Mouse (Mus musculus) layer of hippocampus, postnatal 25 days (tissue): Measurements from ENCODE around the gene Chaf1b. TPM values are rescaled to one million over a fixed set of nuclear protein-coding genes. Genes with fewer than 3 reads are reported as not detected.

ENCODE experiments used
- DNase-seq, 2 experiments: peaks; one replicate each; pipeline ENCODE4 v3.0.0; 2022; ENCODE audit warnings: mixed read lengths in 2 of 2, low spot score in 1 of 2; ENCODE audit errors: extremely low spot score in 1 of 2
- total RNA-seq, 2 experiments: library from RNA; stranded (reverse); gene quantifications; 2 replicates each; pipeline ENCODE4 v1.2.3; 2021

Gene Chaf1b
- total RNA-seq, 2 experiments from 2014 or later: 1.8 to 2.2 TPM

- no peak for DNase-seq
Observed at GRCm38 (mm10) chr16:93912158-93912557, 28.5 kb downstream of the Chaf1b start.

DNA sequence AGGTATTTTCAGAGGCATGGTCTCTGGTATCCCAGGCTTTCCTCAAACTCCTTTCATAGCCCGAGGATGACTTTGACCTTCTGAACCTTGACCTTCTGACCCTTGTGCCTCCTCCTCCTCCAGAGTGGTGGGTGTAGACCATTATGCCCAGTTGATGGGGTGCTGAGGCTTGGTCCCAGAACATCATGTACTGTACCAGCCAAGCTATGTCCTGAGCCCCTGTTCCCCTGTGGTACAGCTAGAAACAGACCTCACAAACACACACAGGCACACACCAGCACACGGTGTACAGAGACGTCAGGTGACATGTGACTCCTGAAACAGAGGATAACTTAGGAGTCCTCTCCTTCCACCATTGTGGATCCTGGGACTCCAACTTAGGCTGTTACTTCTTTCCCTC is 29.1 kb downstream of the Chaf1b start:
- no peak for DNase-seq

- no peak for DNase-seq
Observed at GRCm38 (mm10) chr16:93913881-93914576, 30.3 kb downstream of the Chaf1b start.

- peak in 1 of 2 experiments; percentile 40 for DNase-seq
Observed at GRCm38 (mm10) chr16:93915338-93915849, 31.7 kb downstream of the Chaf1b start.

DNA sequence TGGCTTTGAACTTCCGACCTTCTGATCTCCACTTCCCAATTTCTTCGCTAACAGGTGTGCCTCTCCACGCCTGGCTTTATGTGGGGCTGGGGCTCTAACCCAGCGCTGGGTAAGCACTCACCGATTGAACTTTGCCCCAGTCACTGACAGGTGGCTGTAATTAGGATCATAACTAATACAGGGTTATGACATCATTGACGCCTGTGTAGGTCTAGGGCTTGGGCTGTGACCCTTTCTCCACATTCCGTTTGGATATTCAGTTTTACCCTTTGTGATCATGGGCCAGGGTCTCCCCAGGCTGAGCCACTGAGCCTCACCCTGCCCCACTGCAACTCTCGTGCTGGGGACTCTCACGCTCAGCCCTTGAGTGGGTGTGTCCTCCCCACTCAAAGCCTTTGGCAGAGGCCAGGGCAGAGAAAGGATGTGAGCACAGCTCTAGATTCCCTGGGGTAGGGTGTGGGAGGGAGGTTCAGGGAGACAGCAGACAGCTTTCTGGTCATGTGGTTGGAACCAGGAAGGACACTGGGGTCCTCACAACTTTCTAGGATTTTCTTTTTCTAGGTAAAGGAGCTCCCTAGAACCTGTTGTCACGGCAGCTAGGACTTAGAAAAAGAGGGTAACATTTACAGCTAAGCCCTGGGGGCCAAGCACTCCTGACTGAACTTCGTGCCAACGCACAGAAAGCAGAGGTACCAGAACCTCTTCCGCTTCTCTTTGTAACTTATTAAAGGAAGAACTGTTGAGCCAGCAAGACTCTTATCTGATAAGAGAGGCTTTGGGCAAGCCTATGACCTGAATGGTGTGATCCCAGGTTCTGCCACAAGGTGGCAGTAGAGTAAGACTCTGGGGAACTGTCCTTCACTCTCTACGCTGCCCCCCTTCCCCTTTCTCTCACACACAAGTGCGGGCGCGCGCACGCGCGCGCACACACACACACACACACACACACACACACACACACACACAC is 34.3 kb downstream of the Chaf1b start:
- DNase-seq: peak; percentile 79 to 97

GRCm38 (mm10) chr16:93918679-93919060 is 35.0 kb downstream of the Chaf1b start:
- no peak for DNase-seq

GRCm38 (mm10) chr16:93919189-93919588 is 35.5 kb downstream of the Chaf1b start:
- no peak for DNase-seq

- DNase-seq: no peak
Observed at GRCm38 (mm10) chr16:93920673-93921072, 37.0 kb downstream of the Chaf1b start.

DNA sequence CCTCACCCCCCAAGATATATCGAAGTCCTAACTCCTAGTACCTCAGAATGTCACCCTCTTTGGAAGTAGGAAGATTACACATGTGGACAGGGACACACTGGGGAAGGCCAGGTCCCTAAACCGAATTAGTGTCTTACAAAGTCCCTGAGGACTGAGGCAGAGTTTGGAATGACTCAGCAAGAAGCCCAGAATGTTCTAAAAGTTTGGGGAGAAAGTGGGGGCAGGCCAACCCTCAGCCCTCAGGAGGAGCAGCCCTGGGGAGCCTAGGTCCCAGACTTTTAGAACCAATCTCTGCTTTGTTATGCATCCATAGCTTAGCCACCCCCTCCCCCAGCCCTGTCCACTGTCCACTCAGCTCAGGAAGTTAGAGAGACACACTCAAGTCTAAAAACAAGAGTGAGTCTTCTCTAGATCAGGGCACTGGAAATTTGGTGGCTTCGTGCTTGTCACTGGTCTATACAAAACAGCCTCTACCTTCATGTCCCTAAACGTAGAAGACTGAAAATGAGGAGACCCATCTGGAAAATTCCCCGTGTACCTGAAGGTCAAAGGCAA is 39.2 kb downstream of the Chaf1b start:
- DNase-seq: no peak

DNA sequence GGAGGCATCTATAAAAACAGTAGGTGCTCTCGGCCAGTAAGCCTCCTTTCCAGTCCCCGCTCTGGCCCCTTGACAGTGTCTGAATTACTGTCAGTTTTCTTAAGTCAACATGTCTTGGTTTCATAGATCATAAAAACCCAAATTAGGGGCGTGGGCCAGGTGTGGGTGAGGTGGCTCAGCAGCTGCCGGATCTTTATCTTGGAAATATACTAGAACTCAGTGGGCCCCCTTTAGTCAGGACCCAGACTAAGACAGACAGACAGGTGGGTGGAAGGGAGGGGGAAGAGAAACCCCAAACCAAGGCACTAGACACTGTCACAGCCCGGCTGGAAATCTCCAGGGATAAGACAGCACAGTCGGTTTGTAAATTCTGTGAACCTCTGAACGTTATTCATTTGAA is 40.1 kb downstream of the Chaf1b start:
- DNase-seq: no peak

DNA sequence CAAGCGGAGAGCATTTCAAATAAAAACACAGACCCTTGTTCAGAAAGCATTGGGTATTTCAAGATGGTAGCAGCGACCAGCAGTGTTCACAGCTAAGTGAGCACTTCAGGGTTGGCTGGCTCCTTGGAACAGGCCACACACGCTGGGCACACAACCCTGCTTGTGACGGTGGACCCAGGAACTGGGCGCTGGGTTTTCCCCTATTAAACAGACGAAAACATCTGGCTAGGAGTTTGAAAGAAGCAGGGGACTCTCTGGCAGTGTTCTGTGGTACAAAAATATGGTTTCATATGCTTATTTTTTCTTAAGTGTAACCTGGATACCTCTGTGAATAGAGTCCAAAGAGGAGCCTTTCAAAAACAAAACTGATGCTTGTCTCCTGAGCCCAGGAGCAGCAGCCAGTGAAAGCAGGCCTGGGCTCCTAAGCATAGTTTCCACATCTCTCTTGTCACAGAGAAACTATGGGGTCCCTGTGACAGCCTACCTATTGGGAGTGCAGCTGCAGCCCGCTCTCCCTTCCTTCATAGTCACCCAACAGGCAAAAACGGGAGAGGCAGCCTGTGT is 42.1 kb downstream of the Chaf1b start:
- no peak for DNase-seq

GRCm38 (mm10) chr16:93929370-93930032 is 45.8 kb downstream of the Chaf1b start:
- DNase-seq: no peak

- DNase-seq: no peak
Observed at GRCm38 (mm10) chr16:93932185-93933168, 48.8 kb downstream of the Chaf1b start.

- no peak for DNase-seq
Observed at GRCm38 (mm10) chr16:93934588-93934987, 50.9 kb downstream of the Chaf1b start.

GRCm38 (mm10) chr16:93935009-93935408 is 51.3 kb downstream of the Chaf1b start:
- DNase-seq: no peak

DNA sequence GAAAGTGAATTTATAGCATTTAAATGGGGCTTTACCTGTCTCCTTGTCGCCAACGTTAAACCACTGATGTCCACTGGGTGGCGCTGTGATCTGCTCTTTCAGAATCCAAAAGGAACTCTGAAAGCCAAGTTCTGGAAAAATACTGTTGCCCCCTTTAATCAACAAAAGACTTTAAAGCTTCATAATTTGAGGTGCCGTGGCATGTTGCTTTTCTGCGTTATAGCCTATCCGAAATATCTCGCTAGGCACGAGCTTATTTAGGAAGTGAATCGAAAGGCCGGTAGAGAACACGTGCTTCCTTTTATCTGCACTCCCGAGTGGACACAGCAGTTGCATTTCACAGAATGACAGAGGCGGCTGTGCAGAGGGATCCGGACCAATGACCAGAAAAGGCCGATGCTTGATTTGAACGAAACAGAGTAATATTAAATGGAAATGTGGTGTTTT is 54.7 kb downstream of the Chaf1b start:
- DNase-seq: peak; percentile 63 to 95

DNA sequence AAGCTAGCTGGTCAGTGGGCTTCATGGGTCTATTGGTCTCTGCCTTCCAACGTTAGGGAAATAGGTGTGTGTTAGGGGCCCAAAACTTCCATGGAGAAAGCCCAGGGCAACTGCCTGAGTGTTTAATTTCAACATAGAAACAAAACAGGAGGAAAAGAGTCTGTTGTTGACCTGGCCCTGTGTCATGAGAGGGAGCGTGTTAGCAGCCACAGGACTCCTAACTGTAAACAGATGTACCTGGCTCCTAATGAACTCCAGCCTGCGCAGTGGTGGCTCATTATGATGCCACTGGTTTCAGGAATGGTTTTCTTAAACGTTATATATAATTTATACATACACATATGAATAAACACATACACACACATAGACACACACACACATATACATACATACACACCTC is 56.3 kb downstream of the Chaf1b start:
- DNase-seq: no peak

DNA sequence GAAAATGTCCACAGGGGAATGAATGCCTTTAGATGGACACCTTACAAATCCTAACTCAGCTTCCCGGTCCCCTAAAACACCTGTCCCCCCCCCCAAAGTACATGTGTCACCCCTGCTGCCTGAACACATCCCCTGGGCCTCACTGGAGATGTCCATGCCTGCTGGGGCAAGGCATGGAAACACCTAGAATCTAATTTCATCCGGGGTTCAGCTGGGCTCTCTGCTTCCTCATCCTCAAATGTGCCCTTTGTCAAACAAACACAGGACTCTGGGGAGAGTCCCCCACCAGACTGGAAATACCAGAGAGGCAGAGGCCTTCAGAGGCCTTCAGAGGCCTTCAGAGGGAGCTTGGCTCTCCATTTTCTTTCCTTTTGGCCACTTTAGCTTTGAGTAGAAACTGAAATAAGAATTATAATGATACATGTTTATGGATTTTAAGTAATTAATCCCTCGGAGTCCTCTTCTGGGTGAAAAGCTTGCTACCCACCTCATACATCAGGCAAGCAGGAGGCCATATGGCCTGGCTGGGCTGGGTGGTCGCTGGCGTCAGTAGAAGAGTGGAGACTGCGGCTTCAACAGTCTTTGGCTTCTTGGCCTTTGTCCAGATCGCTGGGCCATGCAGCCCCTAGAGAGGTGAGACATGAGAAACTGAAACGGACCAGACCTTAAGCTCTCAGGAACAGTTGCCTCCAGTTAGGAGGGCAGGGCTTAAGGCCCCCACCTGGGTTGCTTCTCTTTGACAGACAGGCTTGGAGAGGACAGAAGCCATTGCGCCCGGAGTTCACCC is 58.3 kb downstream of the Chaf1b start:
- DNase-seq: no peak
